Mouse (Mus musculus): ENCODE results near the gene Gm9837. TPM values are rescaled to one million over a fixed set of nuclear protein-coding genes. Genes with fewer than 3 reads are reported as not detected.
A peak's percentile ranks its signal among the peaks of the same experiment; 100 is the strongest.

Gene Gm9837
- not detected in 2 replicates for polyA plus RNA-seq (2015; fragmentation: Nextera tagmentation; extraction: Ambion mirVana)

- Histone ChIP-seq H3K4me1 (peaks cover 25% of the 10 kb centered on the region), H3K4me3 (replicated peaks) (peak within 1 kb of the TSS; percentile 23), H3K4me2 (peak within 1 kb of the TSS; percentile 56), H3K9me3 (replicated peaks) (no peaks in the 10 kb centered on the region), H3K27ac (no peak within 1 kb of the TSS), H3K36me3 (no peaks in the 10 kb centered on the region), H3K9ac (peak within 1 kb of the TSS; percentile 18; the same call in 1 of the 2 replicates), H3K27me3 (peaks cover 84% of the 10 kb centered on the region)
- WGBS: 3% methylated on average over 29 of the region's 29 CpGs
- ATAC-seq (replicated peaks; ENCODE audit: low FRiP score): peak; percentile 64
Observed at GRCm38 (mm10) chr11:53469968-53470695, at the start of gene Gm9837. TSS of gene Gm9837 (minus strand) at chr11:53470479.

GRCm38 (mm10) chr11:53519207-53520121, 49.2 kb upstream of the Gm9837 start, which contains the start of gene Sept8:
TSS of gene Sept8 (plus strand) at chr11:53519257.
- peak within 1 kb of the TSS; percentile 82 for H3K9ac ChIP-seq
- H3K4me1 ChIP-seq: peaks cover 44% of the 10 kb centered on the region
- no peaks in the 10 kb centered on the region for H3K36me3 ChIP-seq
- H3K4me3 ChIP-seq (replicated peaks): peak within 1 kb of the TSS; percentile 86
- peak; percentile 82 for ATAC-seq (replicated peaks; ENCODE audit: low FRiP score)
- peak within 1 kb of the TSS; percentile 83 for H3K4me2 ChIP-seq
- peak within 1 kb of the TSS; percentile 85 for H3K27ac ChIP-seq
- peaks cover 6% of the 10 kb centered on the region for H3K27me3 ChIP-seq
- H3K9me3 ChIP-seq (replicated peaks): no peaks in the 10 kb centered on the region
- WGBS: 5% methylated on average over 73 of the region's 79 CpGs

GRCm38 (mm10) chr11:53518759-53519158, 48.5 kb upstream of the Gm9837 start:
- Histone ChIP-seq H3K4me2 (no peak overlapping the region), H3K27me3 (peaks cover 6% of the 10 kb centered on the region), H3K36me3 (no peaks in the 10 kb centered on the region), H3K4me1 (peaks cover 40% of the 10 kb centered on the region), H3K9ac (no peak overlapping the region), H3K27ac (peak overlapping the region; percentile 85; the same call in 1 of the 2 replicates), H3K4me3 (replicated peaks) (peak overlapping the region; percentile 86), H3K9me3 (replicated peaks) (no peaks in the 10 kb centered on the region)
- no peak for ATAC-seq (replicated peaks; ENCODE audit: low FRiP score)
- 48% methylated on average over 5 of the region's 5 CpGs for WGBS

GRCm38 (mm10) chr11:53516775-53517627, 46.7 kb upstream of the Gm9837 start:
- ATAC-seq (replicated peaks; ENCODE audit: low FRiP score): no peak
- WGBS: 38% methylated on average over 8 of the region's 8 CpGs
- Histone ChIP-seq H3K4me3 (replicated peaks) (no peak overlapping the region), H3K9ac (no peak overlapping the region), H3K27me3 (peaks cover 6% of the 10 kb centered on the region), H3K9me3 (replicated peaks) (no peaks in the 10 kb centered on the region), H3K4me2 (no peak overlapping the region), H3K36me3 (no peaks in the 10 kb centered on the region), H3K27ac (no peak overlapping the region), H3K4me1 (peaks cover 25% of the 10 kb centered on the region)

- ATAC-seq (replicated peaks; ENCODE audit: low FRiP score): no peak
- Histone ChIP-seq H3K27me3 (no peaks in the 10 kb centered on the region), H3K9me3 (replicated peaks) (no peaks in the 10 kb centered on the region), H3K36me3 (no peaks in the 10 kb centered on the region), H3K27ac (no peak overlapping the region), H3K4me1 (no peaks in the 10 kb centered on the region), H3K4me3 (replicated peaks) (no peak overlapping the region), H3K4me2 (no peak overlapping the region), H3K9ac (no peak overlapping the region)
- 38% methylated on average over 5 of the region's 5 CpGs for WGBS
Observed at GRCm38 (mm10) chr11:53510351-53510750, 40.1 kb upstream of the Gm9837 start.

- no peak for ATAC-seq (replicated peaks; ENCODE audit: low FRiP score)
- 59% methylated on average over 3 of the region's 3 CpGs for WGBS
- H3K9me3 ChIP-seq (replicated peaks): no peaks in the 10 kb centered on the region
Observed at GRCm38 (mm10) chr11:53508591-53508990, 38.3 kb upstream of the Gm9837 start.

GRCm38 (mm10) chr11:53508152-53508551, 37.9 kb upstream of the Gm9837 start:
- no peak for ATAC-seq (replicated peaks; ENCODE audit: low FRiP score)
- H3K4me3 ChIP-seq (replicated peaks): no peak overlapping the region
- 69% methylated on average over 7 of the region's 7 CpGs for WGBS

More at GRCm38 (mm10) chr11:53508591-53508990, 38.3 kb upstream of the Gm9837 start:
- Histone ChIP-seq H3K9ac (no peak overlapping the region), H3K4me3 (replicated peaks) (no peak overlapping the region), H3K4me2 (no peak overlapping the region), H3K4me1 (no peaks in the 10 kb centered on the region), H3K27me3 (no peaks in the 10 kb centered on the region), H3K27ac (no peak overlapping the region), H3K36me3 (no peaks in the 10 kb centered on the region)

GRCm38 (mm10) chr11:53507098-53507805, 37.0 kb upstream of the Gm9837 start:
- H3K4me1 ChIP-seq: no peaks in the 10 kb centered on the region
- no peaks in the 10 kb centered on the region for H3K36me3 ChIP-seq
- no peak for ATAC-seq (replicated peaks; ENCODE audit: low FRiP score)
- no peak overlapping the region for H3K27ac ChIP-seq
- no peaks in the 10 kb centered on the region for H3K27me3 ChIP-seq
- no peak overlapping the region for H3K4me2 ChIP-seq
- 92% methylated on average over 9 of the region's 9 CpGs for WGBS
- no peaks in the 10 kb centered on the region for H3K9me3 ChIP-seq (replicated peaks)
- H3K9ac ChIP-seq: no peak overlapping the region
- no peak overlapping the region for H3K4me3 ChIP-seq (replicated peaks)

More at GRCm38 (mm10) chr11:53508152-53508551, 37.9 kb upstream of the Gm9837 start:
- Histone ChIP-seq H3K4me1 (no peaks in the 10 kb centered on the region), H3K27me3 (no peaks in the 10 kb centered on the region), H3K4me2 (no peak overlapping the region), H3K36me3 (no peaks in the 10 kb centered on the region), H3K9ac (no peak overlapping the region), H3K27ac (no peak overlapping the region), H3K9me3 (replicated peaks) (no peaks in the 10 kb centered on the region)

- Histone ChIP-seq H3K27me3 (no peaks in the 10 kb centered on the region), H3K9ac (no peak overlapping the region), H3K4me2 (no peak overlapping the region), H3K36me3 (no peaks in the 10 kb centered on the region), H3K4me3 (replicated peaks) (no peak overlapping the region), H3K27ac (no peak overlapping the region), H3K9me3 (replicated peaks) (no peaks in the 10 kb centered on the region), H3K4me1 (peaks cover 8% of the 10 kb centered on the region)
- 78% methylated on average over 5 of the region's 5 CpGs for WGBS
- ATAC-seq (replicated peaks; ENCODE audit: low FRiP score): no peak
Observed at GRCm38 (mm10) chr11:53505026-53505663, 34.9 kb upstream of the Gm9837 start.

- Histone ChIP-seq H3K9me3 (replicated peaks) (no peaks in the 10 kb centered on the region), H3K9ac (no peak overlapping the region), H3K4me2 (no peak overlapping the region), H3K4me3 (replicated peaks) (no peak overlapping the region), H3K27me3 (no peaks in the 10 kb centered on the region), H3K4me1 (peaks cover 8% of the 10 kb centered on the region), H3K36me3 (no peaks in the 10 kb centered on the region), H3K27ac (no peak overlapping the region)
- ATAC-seq (replicated peaks; ENCODE audit: low FRiP score): no peak
- 88% methylated on average over 8 of the region's 8 CpGs for WGBS
Observed at GRCm38 (mm10) chr11:53504376-53504775, 34.1 kb upstream of the Gm9837 start.
